Mouse (Mus musculus) C2C12 (cell line): ENCODE results near the gene Kcnip1.

Experiments
- CEBPB ChIP-seq: IDR thresholded peaks from one replicate; pipeline ENCODE4 v1.6.1; 2011; ENCODE audit warnings: low read depth, mild to moderate bottlenecking, control low read depth, moderate library complexity
- CTCF ChIP-seq: IDR thresholded peaks from one replicate; pipeline ENCODE4 v1.5.1; 2011; ENCODE audit not compliant: control insufficient read depth, insufficient read depth, insufficient read length
- FOSL1 ChIP-seq: IDR thresholded peaks from one replicate; pipeline ENCODE4 v1.8.0; 2011; ENCODE audit warnings: mild to moderate bottlenecking, low read length; ENCODE audit not compliant: poor library complexity, insufficient read depth, severe bottlenecking
- MAX ChIP-seq: IDR thresholded peaks from one replicate; pipeline ENCODE4 v1.6.1; 2011; ENCODE audit warnings: mild to moderate bottlenecking, control low read depth
- MYOD1 ChIP-seq: IDR thresholded peaks from one replicate; pipeline ENCODE4 v1.6.1; 2011; ENCODE audit warnings: low read depth; ENCODE audit not compliant: control insufficient read depth, insufficient read length
- USF1 ChIP-seq: IDR thresholded peaks from one replicate; pipeline ENCODE4 v1.6.1; 2011; ENCODE audit warnings: low read depth, mild to moderate bottlenecking, control low read depth, moderate library complexity

DNA sequence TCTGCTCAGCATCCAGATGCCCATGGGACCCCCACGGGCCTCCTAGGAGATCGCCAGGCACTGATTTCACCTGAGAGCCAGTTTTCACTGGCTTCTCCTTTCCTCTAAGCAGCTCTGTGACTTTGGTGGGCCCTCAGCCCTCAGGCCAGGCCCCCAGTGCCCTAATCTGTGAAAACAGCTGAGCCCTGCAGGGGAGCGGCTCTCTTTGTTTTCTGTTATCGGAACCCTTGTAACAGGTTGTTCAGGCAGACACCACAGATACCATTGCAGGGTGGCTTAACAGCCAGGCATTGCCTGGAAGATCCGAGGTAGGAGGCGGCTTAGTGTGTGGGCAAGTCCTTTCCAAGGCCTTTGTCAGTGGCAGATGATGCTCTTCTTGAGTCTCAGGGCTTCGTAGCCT is 82.0 kb downstream of the Kcnip1 start:
- TF ChIP-seq CTCF (no peak), USF1 (no peak), MYOD1 (no peak), MAX (no peak), CEBPB (no peak), FOSL1 (no peak)
